Mouse (Mus musculus) megakaryocyte-erythroid progenitor cell, adult 5-6 weeks (primary cell): ENCODE data around the gene Fbxo8. TPM values are rescaled to one million over a fixed set of nuclear protein-coding genes. Genes with fewer than 3 reads are reported as not detected.

Experiments
- ATAC-seq: replicated peaks from 2 replicates; pipeline ENCODE4 v1.8.0; 2016; ENCODE audit warnings: mild to moderate bottlenecking, inconsistent platforms; ENCODE audit not compliant: severe bottlenecking, poor library complexity, low FRiP score, low TSS enrichment
- total RNA-seq, 2 experiments: library from RNA; stranded (forward) in 1 of 2; stranded (reverse) in 1 of 2; fragments of 200-1000, 215-1000 nt in 1 of 2; fragments of >200 nt in 1 of 2; fragmentation: Nextera tagmentation in 1 of 2; gene quantifications; 2 replicates each; pipeline ENCODE4 v1.2.3; 2014 to 2017

The Fbxo8 gene
- total RNA-seq (2014; fragmentation: Nextera tagmentation) (19.4 and 29.7 TPM in 2 replicates), total RNA-seq (2017) (17.2 and 18.6 TPM in 2 replicates)

- ATAC-seq = peak; percentile 77
Measured at GRCm38 (mm10) chr8:56550558-56551360, at the start of gene Fbxo8, which contains the start of gene Cep44. Gene Fbxo8 (plus strand): TSS chr8:56551090. Gene Cep44 (minus strand): TSS chr8:56551047.

GRCm38 (mm10) chr8:56501911-56502310 is 49.0 kb upstream of the Fbxo8 start:
- no peak for ATAC-seq

GRCm38 (mm10) chr8:56508318-56508951 is 42.5 kb upstream of the Fbxo8 start:
- no peak for ATAC-seq

- ATAC-seq = no peak
Measured at GRCm38 (mm10) chr8:56508952-56509479, 41.9 kb upstream of the Fbxo8 start.

- ATAC-seq = no peak
Measured at GRCm38 (mm10) chr8:56518848-56519247, 32.0 kb upstream of the Fbxo8 start.

- no peak for ATAC-seq
Measured at GRCm38 (mm10) chr8:56520249-56520648, 30.6 kb upstream of the Fbxo8 start.

- ATAC-seq = no peak
Measured at GRCm38 (mm10) chr8:56521051-56521450, 29.8 kb upstream of the Fbxo8 start.

GRCm38 (mm10) chr8:56528869-56529268 is 22.0 kb upstream of the Fbxo8 start:
- ATAC-seq = no peak

- ATAC-seq = 0 out of 2 replicates have a peak, but pooled peaks have one; percentile 59
Measured at GRCm38 (mm10) chr8:56530359-56530758, 20.5 kb upstream of the Fbxo8 start.

GRCm38 (mm10) chr8:56540706-56541105 is 10.2 kb upstream of the Fbxo8 start:
- no peak for ATAC-seq

- no peak for ATAC-seq
Measured at GRCm38 (mm10) chr8:56547866-56548265, 3.0 kb upstream of the Fbxo8 start.

GRCm38 (mm10) chr8:56551361-56551852 is 517 bp downstream of the Fbxo8 start:
- ATAC-seq = peak; percentile 97

GRCm38 (mm10) chr8:56552045-56552444 is 1.2 kb downstream of the Fbxo8 start:
- no peak for ATAC-seq

GRCm38 (mm10) chr8:56552551-56553103 is 1.7 kb downstream of the Fbxo8 start:
- no peak for ATAC-seq

GRCm38 (mm10) chr8:56564399-56565047 is 13.6 kb downstream of the Fbxo8 start:
- ATAC-seq = no peak

- no peak for ATAC-seq
Measured at GRCm38 (mm10) chr8:56566856-56567255, 16.0 kb downstream of the Fbxo8 start.

GRCm38 (mm10) chr8:56580918-56581317 is 30.0 kb downstream of the Fbxo8 start:
- ATAC-seq = no peak

GRCm38 (mm10) chr8:56582841-56583240 is 32.0 kb downstream of the Fbxo8 start:
- ATAC-seq = no peak

GRCm38 (mm10) chr8:56589004-56589403 is 38.1 kb downstream of the Fbxo8 start:
- ATAC-seq = no peak

GRCm38 (mm10) chr8:56591084-56591483 is 40.2 kb downstream of the Fbxo8 start:
- no peak for ATAC-seq
